Mouse (Mus musculus): ENCODE measurements around the gene Tspan17.

The Tspan17 gene

GRCm38 (mm10) chr13:54789561-54790397, 602 bp downstream of the Tspan17 start:
- CTCF ChIA-PET = interaction anchor here in 3 of 4 experiments (0.5 to 2.6 kb wide), 19 partner anchors 8 to 388 kb away, joined by 3 to 27 read pairs (median 4); partner anchors contain the start of genes Sncb (in 2 of the 3) and Unc5a (in 1 of the 3)
- POLR2A ChIA-PET = interaction anchor here (0.6 to 5.3 kb wide), 46 partner anchors 8 to 540 kb away, joined by 3 to 34 read pairs (median 4); partner anchors contain the start of genes Sncb (in 3 of the 4), Higd2a (in 2 of the 4), Nop16 (in 2 of the 4) and Eif4e1b (in 1 of the 4)

DNA sequence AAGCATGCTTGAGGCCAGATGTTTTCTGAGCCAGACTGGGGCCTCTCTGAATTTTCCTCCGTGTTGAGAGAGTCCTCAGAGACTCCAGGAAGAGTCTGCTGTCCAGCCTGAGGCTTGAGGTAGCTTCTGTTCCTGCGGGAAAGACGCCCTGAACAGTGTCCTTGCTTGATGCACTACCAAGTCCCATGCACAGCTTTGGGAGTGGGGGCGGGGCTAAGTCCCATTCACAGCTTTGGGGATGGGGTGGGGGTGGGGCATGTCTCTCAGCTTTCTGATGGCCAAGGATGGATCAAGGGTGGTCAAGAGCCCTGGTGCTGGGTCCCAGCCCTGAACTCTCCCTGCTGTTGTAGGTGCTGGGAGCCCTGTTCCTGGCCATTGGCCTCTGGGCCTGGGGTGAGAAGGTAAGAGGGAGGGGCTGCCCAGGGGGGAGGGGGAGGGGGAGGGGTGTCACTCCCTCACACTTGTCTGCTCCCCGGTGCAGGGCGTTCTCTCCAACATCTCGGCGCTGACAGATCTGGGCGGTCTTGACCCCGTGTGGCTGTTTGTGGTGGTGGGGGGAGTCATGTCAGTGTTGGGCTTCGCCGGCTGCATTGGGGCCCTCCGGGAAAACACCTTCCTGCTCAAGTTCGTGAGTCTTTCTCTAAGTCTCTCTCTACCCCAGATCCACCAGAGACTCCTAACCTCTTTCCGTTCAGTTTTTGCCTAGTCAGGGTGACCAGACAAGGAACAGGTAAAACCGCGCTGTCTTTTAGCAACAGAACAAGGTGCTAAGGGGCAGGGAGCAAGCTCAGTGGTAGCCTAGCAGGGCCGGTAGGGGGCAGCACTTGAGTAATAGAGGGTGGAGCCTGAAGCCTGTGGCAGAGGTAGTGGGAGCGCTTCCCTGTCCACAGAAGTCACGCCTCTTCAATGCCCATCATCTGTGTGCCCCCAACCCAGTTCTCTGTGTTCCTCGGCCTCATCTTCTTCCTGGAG, 3.4 kb downstream of the Tspan17 start:
- CTCF ChIA-PET = interaction anchor here (0.5 to 3.0 kb wide), 48 partner anchors 9 to 1038 kb away, joined by 3 to 22 read pairs (median 4); partner anchors contain the start of genes Eif4e1b (in 2 of the 4), Sncb (in 2 of the 4) and Unc5a (in 1 of the 4)

GRCm38 (mm10) chr13:54794002-54794577, 4.9 kb downstream of the Tspan17 start:
- ChIA-PET POLR2A (interaction anchor here in 3 of 4 experiments (0.6 to 5.3 kb wide), 18 partner anchors 9 to 495 kb away, joined by 3 to 34 read pairs (median 3); partner anchors contain the start of genes Eif4e1b (in 1 of the 3) and Sncb (in 1 of the 3)), CTCF (interaction anchor here (0.6 to 3.0 kb wide), 26 partner anchors 9 to 527 kb away, joined by 3 to 21 read pairs (median 4); partner anchors contain the start of genes Sncb (in 2 of the 4) and Eif4e1b (in 1 of the 4))

More for the DNA sequence above, 3.4 kb downstream of the Tspan17 start:
- POLR2A ChIA-PET = interaction anchor here (0.5 to 5.3 kb wide), 26 partner anchors 9 to 708 kb away, joined by 3 to 34 read pairs (median 4); partner anchors contain the start of genes Eif4e1b (in 4 of the 4), Zfp346 (in 2 of the 4) and Sncb (in 1 of the 4)

GRCm38 (mm10) chr13:54794843-54795242, 5.7 kb downstream of the Tspan17 start:
- POLR2A ChIA-PET = interaction anchor here in 3 of 4 experiments (0.6 to 2.2 kb wide), 11 partner anchors 10 to 494 kb away, joined by 3 to 5 read pairs (median 3); partner anchors contain the start of gene Eif4e1b (in 1 of the 3)

DNA sequence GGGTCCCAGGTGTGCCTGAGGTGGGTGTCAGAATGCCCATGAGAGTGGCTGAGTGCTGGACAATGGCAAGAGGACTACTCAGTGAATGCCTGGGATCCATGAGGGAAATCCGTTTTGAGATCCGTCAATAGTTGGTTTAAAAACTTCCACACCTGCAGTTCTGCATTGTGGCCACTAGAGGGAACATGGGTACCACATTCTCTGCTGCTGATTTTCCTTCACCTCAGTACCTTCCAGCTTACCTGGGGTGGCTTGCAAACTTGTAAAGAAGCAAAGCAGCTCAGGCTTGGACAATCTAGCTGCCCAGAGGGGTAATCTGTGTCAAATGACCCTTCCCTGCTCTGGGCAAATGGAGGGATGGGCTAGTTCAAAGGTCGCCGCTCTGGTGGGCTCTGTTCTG, 8.2 kb downstream of the Tspan17 start:
- CTCF ChIA-PET = interaction anchor here (0.6 to 4.0 kb wide), 46 partner anchors 8 to 1837 kb away, joined by 3 to 25 read pairs (median 4); partner anchors contain the start of genes Sncb (in 3 of the 4), Tspan17 (in 2 of the 4), Fgfr4 (in 1 of the 4) and Gprin1 (in 1 of the 4)
- POLR2A ChIA-PET = interaction anchor here in 3 of 4 experiments (0.7 to 1.8 kb wide), 5 partner anchors 8 to 222 kb away, joined by 3 to 4 read pairs (median 4); partner anchors contain the start of genes Sncb (in 1 of the 3) and Tspan17 (in 1 of the 3)

More at GRCm38 (mm10) chr13:54794843-54795242, 5.7 kb downstream of the Tspan17 start:
- CTCF ChIA-PET = interaction anchor here (0.6 to 2.5 kb wide), 18 partner anchors 9 to 263 kb away, joined by 3 to 11 read pairs (median 4); partner anchors contain the start of gene Sncb (in 2 of the 4)

GRCm38 (mm10) chr13:54797861-54798643, 8.9 kb downstream of the Tspan17 start:
- POLR2A ChIA-PET = interaction anchor here in 2 of 4 experiments (0.5 to 1.3 kb wide), 4 partner anchors 8 to 107 kb away, joined by 3 to 4 read pairs (median 4); partner anchors contain the start of genes Sncb (in 1 of the 2) and Tspan17 (in 1 of the 2)
- CTCF ChIA-PET = interaction anchor here (0.5 to 4.0 kb wide), 49 partner anchors 8 to 1836 kb away, joined by 3 to 25 read pairs (median 4); partner anchors contain the start of genes Sncb (in 3 of the 4), Tspan17 (in 2 of the 4), Fgfr4 (in 1 of the 4) and Gprin1 (in 1 of the 4)

- POLR2A ChIA-PET = interaction anchor here in 3 of 4 experiments (0.6 to 2.3 kb wide), 5 partner anchors 13 to 259 kb away, joined by 3 to 7 read pairs (median 3); partner anchors contain the start of gene Eif4e1b (in 1 of the 3)
These were observed 9.6 kb downstream of the Tspan17 start for GRCm38 (mm10) chr13:54798740-54799139.

GRCm38 (mm10) chr13:54799701-54800100, 10.5 kb downstream of the Tspan17 start:
- ChIA-PET CTCF (interaction anchor here (0.5 to 4.0 kb wide), 123 partner anchors 10 to 1160 kb away, joined by 3 to 35 read pairs (median 4); partner anchors contain the start of genes Unc5a (in 3 of the 4), Fgfr4 (in 2 of the 4), Sncb (in 2 of the 4) and Tspan17 (in 2 of the 4)), POLR2A (interaction anchor here (0.5 to 2.3 kb wide), 9 partner anchors 12 to 360 kb away, joined by 3 to 7 read pairs (median 3); partner anchors contain the start of gene Eif4e1b (in 1 of the 4))

More at GRCm38 (mm10) chr13:54798740-54799139, 9.6 kb downstream of the Tspan17 start:
- CTCF ChIA-PET = interaction anchor here (0.6 to 4.0 kb wide), 35 partner anchors 9 to 379 kb away, joined by 3 to 35 read pairs (median 7); partner anchors contain the start of genes Gprin1 (in 1 of the 4), Sncb (in 1 of the 4) and Tspan17 (in 1 of the 4)

DNA sequence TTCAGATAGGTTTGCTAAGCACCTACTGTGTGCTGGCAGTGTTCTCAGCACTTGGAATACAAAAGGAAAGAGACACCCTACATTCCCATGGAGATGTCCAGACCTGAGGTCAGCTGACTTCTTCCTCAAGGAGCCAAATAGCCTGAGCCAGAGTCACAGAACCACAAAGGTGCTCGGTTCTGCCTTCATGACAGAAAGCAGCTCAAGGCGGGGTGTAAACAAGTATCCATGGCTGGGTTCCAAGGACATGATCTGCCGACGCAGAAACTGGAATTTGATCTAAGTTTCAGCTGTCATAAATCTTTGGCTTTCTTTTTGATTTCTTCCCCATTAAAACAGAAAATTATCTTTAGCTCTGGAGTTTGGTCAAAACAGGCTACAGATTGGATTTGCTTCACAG, 11.0 kb downstream of the Tspan17 start:
- CTCF ChIA-PET = interaction anchor here (0.5 to 4.0 kb wide), 108 partner anchors 10 to 717 kb away, joined by 3 to 35 read pairs (median 4); partner anchors contain the start of genes Unc5a (in 3 of the 4), Sncb (in 2 of the 4), Tspan17 (in 2 of the 4) and Eif4e1b (in 1 of the 4)
- POLR2A ChIA-PET = interaction anchor here (1.1 to 2.3 kb wide), 5 partner anchors 11 to 93 kb away, joined by 3 to 7 read pairs (median 3); partner anchors contain the start of gene Eif4e1b (in 1 of the 4)

- ChIA-PET POLR2A (interaction anchor here in 3 of 4 experiments (0.6 to 1.4 kb wide), 3 partner anchors 14 to 59 kb away, joined by 3 read pairs; partner anchors contain the start of gene Tspan17 (in 1 of the 3)), CTCF (interaction anchor here in 2 of 4 experiments (0.6 to 1.6 kb wide), 8 partner anchors 9 to 440 kb away, joined by 3 to 7 read pairs (median 4); no protein-coding TSS in a partner anchor)
These were observed 13.8 kb downstream of the Tspan17 start for GRCm38 (mm10) chr13:54803010-54803409.

GRCm38 (mm10) chr13:54805134-54805838, 16.1 kb downstream of the Tspan17 start:
- ChIA-PET CTCF (interaction anchor here (0.6 to 2.9 kb wide), 38 partner anchors 9 to 401 kb away, joined by 3 to 22 read pairs (median 4); partner anchors contain the start of genes Hk3 (in 1 of the 4), Sncb (in 1 of the 4) and Tspan17 (in 1 of the 4)), POLR2A (interaction anchor here in 3 of 4 experiments (0.6 to 1.1 kb wide), 7 partner anchors 13 to 377 kb away, joined by 3 to 4 read pairs (median 3); partner anchors contain the start of gene Rnf44 (in 1 of the 3))

DNA sequence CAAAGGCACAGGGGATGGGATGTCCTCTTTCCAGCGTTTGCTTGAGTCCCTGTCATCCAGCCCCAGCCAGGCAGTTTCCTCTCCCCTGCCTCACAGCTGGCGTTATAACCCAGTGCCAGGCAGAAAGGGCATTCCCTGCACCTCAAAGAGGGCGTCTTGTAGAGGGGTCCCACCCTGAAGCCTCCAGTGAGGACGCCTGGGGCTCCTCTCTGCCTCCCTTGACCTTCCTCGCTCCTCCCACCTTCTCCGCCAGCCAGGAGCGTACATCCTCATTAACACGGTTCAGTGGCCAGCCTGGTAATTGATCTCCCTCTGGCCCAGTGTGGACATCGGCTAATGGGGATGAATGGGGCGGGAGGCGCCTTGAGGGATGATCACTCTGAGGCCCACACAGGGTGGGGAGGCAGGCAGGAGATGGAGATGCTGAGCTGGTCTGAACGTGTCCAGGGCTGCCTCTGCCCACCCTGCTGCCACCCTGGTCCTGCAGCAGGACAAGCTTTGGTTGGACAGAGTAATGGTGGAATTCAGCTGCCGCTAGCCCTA, 17.3 kb downstream of the Tspan17 start:
- ChIA-PET CTCF (interaction anchor here in 3 of 4 experiments (0.6 to 2.9 kb wide), 8 partner anchors 9 to 104 kb away, joined by 3 to 22 read pairs (median 4); no protein-coding TSS in a partner anchor), POLR2A (interaction anchor here in 2 of 4 experiments (0.7 to 1.0 kb wide), 2 partner anchors 11 to 13 kb away, joined by 3 read pairs; no protein-coding TSS in a partner anchor)

GRCm38 (mm10) chr13:54808067-54808466, 18.9 kb downstream of the Tspan17 start:
- ChIA-PET POLR2A (interaction anchor here in 1 of 4 experiments (0.6 kb wide), 1 partner anchor 141 kb away, joined by 3 read pairs; no protein-coding TSS in a partner anchor), CTCF (no interaction called here)

DNA sequence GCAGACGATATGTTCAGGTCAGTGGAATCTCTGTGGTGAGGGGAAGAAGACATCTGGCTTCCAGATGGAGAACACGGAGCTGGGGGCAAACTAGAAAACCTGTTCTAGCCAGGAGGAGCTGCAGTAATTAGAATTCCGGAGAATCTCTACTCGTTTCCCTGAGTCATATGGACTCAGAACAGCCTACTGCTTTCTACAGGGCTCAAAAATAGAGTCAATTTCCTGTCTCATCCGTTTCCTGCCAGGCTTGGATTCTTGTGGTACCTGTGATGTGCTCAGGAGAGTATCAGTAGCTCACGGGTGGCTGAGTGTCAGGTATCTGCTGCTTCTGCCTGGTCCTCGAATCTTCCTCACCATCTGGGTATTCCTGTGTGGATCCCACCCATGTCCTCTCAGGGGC, 22.3 kb downstream of the Tspan17 start:
- ChIA-PET CTCF (interaction anchor here in 2 of 4 experiments (0.5 to 1.5 kb wide), 5 partner anchors 12 to 94 kb away, joined by 3 to 9 read pairs (median 7); no protein-coding TSS in a partner anchor), POLR2A (interaction anchor here in 2 of 4 experiments (1.0 to 1.3 kb wide), 3 partner anchors 12 to 63 kb away, joined by 3 read pairs; no protein-coding TSS in a partner anchor)

Data from embryonic stem cell, embryonic (primary cell).